8 mouse cellular contexts compared by ENCODE assay signal in the genomic region with DNA sequence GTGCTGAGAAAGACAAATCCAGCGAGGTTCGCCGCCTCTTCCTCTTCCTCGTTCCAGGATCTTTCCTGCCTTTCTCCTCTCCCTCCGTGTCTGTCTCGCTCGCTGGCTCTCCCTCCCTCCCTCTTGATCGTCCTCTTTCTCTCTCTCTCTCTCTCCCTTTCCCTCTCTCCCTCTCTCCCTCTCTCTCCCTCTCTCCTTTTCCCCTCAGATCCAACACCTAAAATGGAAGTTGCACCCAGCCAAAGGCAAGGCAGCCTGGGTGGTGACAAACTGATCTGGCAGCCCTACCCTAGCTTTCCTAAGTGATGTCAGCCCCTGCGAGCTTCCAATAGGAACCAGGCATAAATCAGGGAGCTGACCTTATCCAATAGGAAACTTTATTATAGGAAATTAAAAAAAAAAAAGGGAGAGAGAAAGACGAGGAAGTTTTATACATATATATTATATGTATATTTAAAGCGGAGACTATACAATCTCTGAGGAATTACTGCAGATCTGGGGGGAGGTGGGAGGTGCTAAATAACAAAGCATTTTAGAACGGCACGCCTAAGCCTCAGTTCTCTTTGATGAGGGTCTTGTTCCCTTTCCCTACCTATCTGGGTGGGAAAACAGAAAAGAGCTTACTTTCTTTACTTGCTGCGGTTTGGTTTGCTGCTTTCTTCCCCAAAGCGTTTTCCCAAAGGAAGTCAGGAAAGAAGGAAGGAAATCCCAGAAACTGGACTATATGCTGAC. TPM values are rescaled to one million over a fixed set of nuclear protein-coding genes. Genes with fewer than 3 reads are reported as not detected.
DNase-seq lines count a peak whose midpoint lies in the region; ATAC-seq and TF ChIP-seq lines count a peak whose summit lies in the region.

A gene (minus strand): TSS at position 302 of the 732 bp plus-strand sequence.

- H3K27me3 ChIP-seq in ES-Bruce4 (ENCODE audit: control insufficient read depth, insufficient read depth, low read length, poor library complexity, severe bottlenecking), result no peaks in the 10 kb centered on the region
- H3K27me3 ChIP-seq in heart, embryonic 13.5 days (replicated peaks), result no peaks in the 10 kb centered on the region
- no peaks in the 10 kb centered on the region for H3K27me3 ChIP-seq in liver, embryonic 11.5 days (replicated peaks; ENCODE audit: control insufficient read depth, insufficient read depth, low read length)

- peak within 1 kb of the TSS; percentile 80 for H3K4me2 ChIP-seq in heart, embryonic 13.5 days
- peak within 1 kb of the TSS; percentile 62 for H3K4me2 ChIP-seq in liver, embryonic 11.5 days

- TF ChIP-seq POLR2A in ES-Bruce4 (IDR thresholded peaks at IDR 0.05; ENCODE audit: insufficient read depth, low read length), result peak; percentile 88

- H3K36me3 ChIP-seq in ES-Bruce4 (ENCODE audit: control insufficient read depth, insufficient read depth, low read length, poor library complexity, severe bottlenecking), result no peaks in the 10 kb centered on the region
- 0 out of 2 replicates have a peak, but pooled peaks cover 5% of the 10 kb centered on the region for H3K36me3 ChIP-seq in heart, embryonic 13.5 days
- H3K36me3 ChIP-seq in liver, embryonic 11.5 days (ENCODE audit: control insufficient read depth, insufficient read depth, low read length), result no peaks in the 10 kb centered on the region

- H3K4me1 ChIP-seq in ES-Bruce4 (ENCODE audit: control insufficient read depth, insufficient read depth, low read length), result no peaks in the 10 kb centered on the region
- H3K4me1 ChIP-seq in heart, embryonic 13.5 days, result peaks cover 24% of the 10 kb centered on the region
- H3K4me1 ChIP-seq in liver, embryonic 11.5 days (replicated peaks; ENCODE audit: control insufficient read depth, insufficient read depth, low read length), result peaks cover 3% of the 10 kb centered on the region

- H3K4me3 ChIP-seq in ES-Bruce4 (ENCODE audit: low read depth, low read length), result peak within 1 kb of the TSS; percentile 97
- peak within 1 kb of the TSS; percentile 80 for H3K4me3 ChIP-seq in heart, embryonic 13.5 days
- H3K4me3 ChIP-seq in liver, embryonic 11.5 days (ENCODE audit: low read depth, low read length), result peak within 1 kb of the TSS; percentile 73

- H3K9me3 ChIP-seq in ES-Bruce4 (replicated peaks; ENCODE audit: control insufficient read depth, insufficient read depth, low read length, poor library complexity, severe bottlenecking), result no peaks in the 10 kb centered on the region; the same call in 1 of the 2 replicates
- no peaks in the 10 kb centered on the region for H3K9me3 ChIP-seq in heart, embryonic 13.5 days
- H3K9me3 ChIP-seq in liver, embryonic 11.5 days (ENCODE audit: control insufficient read depth, low read length), result no peaks in the 10 kb centered on the region

- DNase-seq in c-Kit-positive CD71-negative TER-119-negative erythroid progenitor cells, embryonic 14.5 days (ENCODE audit: low read depth), result peak; percentile 70
- DNase-seq in fibroblast of lung, adult 2 months (ENCODE audit: low read depth), result peak; percentile 91
- peak; percentile 90 for DNase-seq in kidney, postnatal 10 days
- peak; percentile 76 for DNase-seq in liver, embryonic 11.5 days (ENCODE audit: low spot score)
- DNase-seq in neural tube, embryonic 10.5 days (ENCODE audit: extremely low spot score, low spot score), result peak; percentile 82
- DNase-seq in urinary bladder, adult 2 months (ENCODE audit: low spot score), result peak; percentile 63

- peak within 1 kb of the TSS; percentile 79 for H3K27ac ChIP-seq in ES-Bruce4 (ENCODE audit: insufficient read depth, low read length)
- peak within 1 kb of the TSS; percentile 99 for H3K27ac ChIP-seq in heart, embryonic 13.5 days (replicated peaks)
- peak within 1 kb of the TSS; percentile 85 for H3K27ac ChIP-seq in liver, embryonic 11.5 days (ENCODE audit: low read depth, low read length)

- TF ChIP-seq EP300 in ES-Bruce4 (IDR thresholded peaks at IDR 0.05; ENCODE audit: insufficient read depth, low read depth, low read length), result no peak

- ATAC-seq in heart, embryonic 13.5 days (ENCODE audit: extremely low read depth, insufficient number of reproducible peaks, low FRiP score, low TSS enrichment), result peak; percentile 87
- peak; percentile 93 for ATAC-seq in liver, embryonic 11.5 days (replicated peaks; ENCODE audit: low FRiP score)

- WGBS in heart, embryonic 13.5 days, result 0% methylated on average over 15 of the region's 15 CpGs
- WGBS in liver, embryonic 11.5 days, result under 1% methylated on average over 15 of the region's 15 CpGs

- no peak for TF ChIP-seq CTCF in ES-Bruce4 (IDR thresholded peaks at IDR 0.05; ENCODE audit: low read depth, low read length)

- H3K9ac ChIP-seq in ES-Bruce4 (ENCODE audit: low read depth, poor library complexity, severe bottlenecking), result peak within 1 kb of the TSS; percentile 60
- peak within 1 kb of the TSS; percentile 95 for H3K9ac ChIP-seq in heart, embryonic 13.5 days
- H3K9ac ChIP-seq in liver, embryonic 11.5 days (ENCODE audit: low read depth, low read length), result peak within 1 kb of the TSS; percentile 91

RNA-seq across cellular contexts. Expression of the gene that starts here (rescaled TPM):
- 239 and 247 TPM in 2 replicates for polyA plus RNA-seq in ES-Bruce4 (2011; ENCODE audit: insufficient read depth, insufficient read length, low read depth, missing spikeins)
- polyA plus RNA-seq in heart, embryonic 13.5 days (2015; fragmentation: Nextera tagmentation; extraction: Ambion mirVana), result 60.6 and 63.6 TPM in 2 replicates
- 21.9 and 27.1 TPM in 2 replicates for polyA plus RNA-seq in liver, embryonic 11.5 days (2014; fragmentation: Nextera tagmentation; extraction: Ambion mirVana)
- polyA plus RNA-seq in urinary bladder, adult 2 months (2012; rRNA removed), result 85.0 and 89.4 TPM in 2 replicates

Comparison
In these comparisons a context has a peak if more than half of its experiments do, and no peak if none do; other contexts are left out.
1. Peak in every context shown above with its lines: DNase-seq, ATAC-seq, H3K4me3 ChIP-seq and H3K27ac ChIP-seq.